Mouse (Mus musculus): ENCODE results near the gene Kdm4a. TPM values are rescaled to one million over a fixed set of nuclear protein-coding genes. Genes with fewer than 3 reads are reported as not detected.
A peak's percentile ranks its signal among the peaks of the same experiment; 100 is the strongest.

The Kdm4a gene
- polyA plus RNA-seq, 1 experiment from 2014 or later, result 18.6 TPM

DNA sequence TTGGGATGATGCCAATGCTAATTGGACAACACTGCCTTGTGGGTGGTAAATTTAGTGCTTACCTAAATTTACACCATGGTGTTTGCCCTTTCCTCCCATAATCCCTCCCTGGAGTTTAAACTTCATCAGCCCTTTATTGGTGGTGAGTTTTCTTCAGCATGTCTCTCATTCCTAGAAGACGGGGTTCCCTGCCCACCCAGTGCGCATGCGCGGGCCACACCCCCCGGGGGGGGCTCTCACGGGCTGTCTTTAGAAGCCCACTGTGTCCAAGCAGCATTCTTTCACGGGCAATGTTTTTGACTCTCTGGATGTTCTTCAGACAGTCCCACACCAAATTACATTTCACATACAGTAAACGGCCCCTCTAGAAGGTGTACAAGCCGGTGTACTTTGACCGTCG lies 89.4 kb downstream of the Kdm4a start:
- no peak for ATAC-seq
- Histone ChIP-seq H3K4me3 (ENCODE audit: low read length) (no peak overlapping the region), H3K36me3 (ENCODE audit: control insufficient read depth, insufficient read depth, low read length) (0 out of 2 replicates have a peak, but pooled peaks cover 4% of the 10 kb centered on the region), H3K4me1 (ENCODE audit: control insufficient read depth, insufficient read depth, low read length) (no peaks in the 10 kb centered on the region), H3K9me3 (ENCODE audit: control insufficient read depth, low read length) (no peaks in the 10 kb centered on the region), H3K27me3 (replicated peaks; ENCODE audit: control insufficient read depth, insufficient read depth, low read length) (no peaks in the 10 kb centered on the region), H3K27ac (ENCODE audit: low read length) (no peak overlapping the region), H3K9ac (ENCODE audit: low read depth, low read length) (no peak overlapping the region), H3K4me2 (ENCODE audit: low read depth, low read length) (no peak overlapping the region)
- 86% methylated on average over 11 of the region's 11 CpGs for WGBS

DNA sequence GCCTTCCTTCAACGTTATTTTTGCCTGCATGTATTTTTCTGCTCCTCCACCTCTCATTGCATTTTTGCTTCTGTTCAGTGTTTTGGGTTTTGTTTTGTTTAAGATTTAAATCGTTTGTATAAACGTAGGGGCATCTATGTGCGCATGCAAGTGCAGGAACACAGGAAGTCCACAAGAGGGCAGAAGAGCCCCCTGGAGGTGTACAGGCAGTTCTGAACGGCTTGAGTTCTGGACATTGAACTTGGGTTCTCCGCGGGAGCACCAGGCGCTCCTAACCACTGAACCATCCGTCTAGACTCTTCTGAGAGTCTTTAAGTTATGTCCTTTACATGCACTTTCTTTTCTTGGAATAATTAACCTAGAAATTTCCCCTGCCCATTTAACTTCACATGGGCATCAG lies 89.9 kb downstream of the Kdm4a start:
- WGBS, result 42% methylated on average over 9 of the region's 9 CpGs
- Histone ChIP-seq H3K27me3 (replicated peaks; ENCODE audit: control insufficient read depth, insufficient read depth, low read length) (no peaks in the 10 kb centered on the region), H3K4me2 (ENCODE audit: low read depth, low read length) (no peak overlapping the region), H3K4me3 (ENCODE audit: low read length) (no peak overlapping the region), H3K9ac (ENCODE audit: low read depth, low read length) (no peak overlapping the region), H3K36me3 (ENCODE audit: control insufficient read depth, insufficient read depth, low read length) (0 out of 2 replicates have a peak, but pooled peaks cover 4% of the 10 kb centered on the region), H3K4me1 (ENCODE audit: control insufficient read depth, insufficient read depth, low read length) (no peaks in the 10 kb centered on the region), H3K27ac (ENCODE audit: low read length) (no peak overlapping the region), H3K9me3 (ENCODE audit: control insufficient read depth, low read length) (no peaks in the 10 kb centered on the region)
- ATAC-seq, result no peak

DNA sequence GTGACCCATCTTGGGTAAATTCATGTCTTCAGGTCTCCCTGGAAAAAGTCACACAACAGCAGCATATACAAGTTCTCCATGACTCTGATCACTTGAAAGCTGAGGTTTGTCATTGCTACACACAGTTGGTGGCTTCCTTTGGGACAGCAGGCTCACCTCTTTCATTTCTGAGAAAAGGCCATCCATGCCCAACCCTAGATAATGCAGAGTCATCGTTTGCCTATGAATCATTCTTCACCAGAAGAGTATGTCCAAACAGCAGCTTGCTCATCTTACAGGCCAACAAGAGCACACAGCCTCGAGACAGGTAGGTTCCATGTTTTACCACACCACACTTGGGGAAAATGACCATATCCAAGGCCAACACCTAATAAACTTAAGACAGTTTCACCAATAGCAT lies 91.1 kb downstream of the Kdm4a start:
- 78% methylated on average over 2 of the region's 2 CpGs for WGBS
- no peaks in the 10 kb centered on the region for H3K4me1 ChIP-seq (ENCODE audit: control insufficient read depth, insufficient read depth, low read length)
- H3K9me3 ChIP-seq (ENCODE audit: control insufficient read depth, low read length), result no peaks in the 10 kb centered on the region
- H3K36me3 ChIP-seq (ENCODE audit: control insufficient read depth, insufficient read depth, low read length), result no peaks in the 10 kb centered on the region
- no peak overlapping the region for H3K4me3 ChIP-seq (ENCODE audit: low read length)
- H3K27me3 ChIP-seq (replicated peaks; ENCODE audit: control insufficient read depth, insufficient read depth, low read length), result no peaks in the 10 kb centered on the region
- no peak overlapping the region for H3K27ac ChIP-seq (ENCODE audit: low read length)
- H3K4me2 ChIP-seq (ENCODE audit: low read depth, low read length), result no peak overlapping the region
- no peak overlapping the region for H3K9ac ChIP-seq (ENCODE audit: low read depth, low read length)
- ATAC-seq, result no peak

Small RNAs within 50 kb of the gene (microRNA-seq; reads per million reads assigned to microRNA genes)
- gene Mir7226, result 2.5 reads per million, percentile 5 among the genes with 10 or more reads in this experiment

Other genes starting within 250 kb of the Kdm4a start
- gene St3gal3, start 45.1 kb downstream of the Kdm4a start, polyA plus RNA-seq (2015; fragmentation: Nextera tagmentation; extraction: Ambion mirVana), result 8.6 and 10.1 TPM in 2 replicates
- 45.8 and 54.8 TPM in 2 replicates for gene Ptprf, start 111.4 kb upstream of the Kdm4a start, polyA plus RNA-seq (2015; fragmentation: Nextera tagmentation; extraction: Ambion mirVana)
- gene Szt2, start 229.2 kb upstream of the Kdm4a start, polyA plus RNA-seq (2015; fragmentation: Nextera tagmentation; extraction: Ambion mirVana), result 4.5 and 4.7 TPM in 2 replicates
- gene Med8, start 229.3 kb upstream of the Kdm4a start, polyA plus RNA-seq (2015; fragmentation: Nextera tagmentation; extraction: Ambion mirVana), result 96.6 and 107 TPM in 2 replicates
- 253 and 273 TPM in 2 replicates for gene Elovl1, start 248.1 kb upstream of the Kdm4a start, polyA plus RNA-seq (2015; fragmentation: Nextera tagmentation; extraction: Ambion mirVana)

Measured in intestine, embryonic 16.5 days (tissue).